Mouse (Mus musculus): Measurements from ENCODE around the gene Rnf19b.

- no peak for TF ChIP-seq CTCF (conservative IDR thresholded peaks at IDR 0.05; ENCODE audit: insufficient read depth, insufficient read length, low read depth, low read length)
- no peak for TF ChIP-seq POLR2A (IDR thresholded peaks at IDR 0.05; ENCODE audit: low read depth, low read length)
Observed at GRCm38 (mm10) chr4:129081939-129082338, 23.9 kb downstream of the Rnf19b start.

All from kidney, adult 2 months (tissue).